Mouse (Mus musculus) 3134 (cell line): Measurements from ENCODE around the gene Gm13212.
"Not testable (repeated sequence)": the region's sequence is repeated elsewhere in the genome, so short reads cannot be mapped to it uniquely, and the experiment has no call there.

Experiments
- DNase-seq: peaks from one replicate; pipeline ENCODE4 v3.0.0-alpha.2; 2011; ENCODE audit warnings: low spot score; ENCODE audit not compliant: insufficient read length; ENCODE audit errors: extremely low read depth

Gm13212 gene

GRCm38 (mm10) chr4:145585078-145585477 lies at the start of gene Gm13212:
Gene Gm13212 (plus strand): TSS chr4:145585166.
- not testable (repeated sequence) for DNase-seq

- DNase-seq, result not testable (repeated sequence)
These were observed 41.1 kb upstream of the Gm13212 start for GRCm38 (mm10) chr4:145543861-145544260.

DNA sequence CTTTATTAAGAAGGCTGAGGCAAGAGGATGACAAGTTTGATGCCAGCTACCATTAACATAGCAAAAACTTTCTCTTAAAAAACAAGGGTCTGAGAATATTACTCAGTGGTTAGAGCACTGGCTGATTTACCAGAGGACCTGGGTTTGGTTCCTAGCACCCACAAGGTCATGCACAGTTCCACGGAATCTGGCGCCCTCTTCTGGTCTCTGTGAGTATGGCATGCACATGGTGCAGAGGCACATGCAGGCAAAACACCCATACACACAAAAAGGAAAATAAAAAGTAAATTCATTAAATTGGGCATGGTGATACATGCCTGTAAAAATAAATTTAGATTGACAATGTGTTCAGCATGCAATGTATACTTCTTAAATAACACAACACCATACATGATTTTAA lies 39.9 kb upstream of the Gm13212 start:
- DNase-seq, result not testable (repeated sequence)

GRCm38 (mm10) chr4:145545734-145546349 lies 39.1 kb upstream of the Gm13212 start:
- DNase-seq, result not testable (repeated sequence)

DNA sequence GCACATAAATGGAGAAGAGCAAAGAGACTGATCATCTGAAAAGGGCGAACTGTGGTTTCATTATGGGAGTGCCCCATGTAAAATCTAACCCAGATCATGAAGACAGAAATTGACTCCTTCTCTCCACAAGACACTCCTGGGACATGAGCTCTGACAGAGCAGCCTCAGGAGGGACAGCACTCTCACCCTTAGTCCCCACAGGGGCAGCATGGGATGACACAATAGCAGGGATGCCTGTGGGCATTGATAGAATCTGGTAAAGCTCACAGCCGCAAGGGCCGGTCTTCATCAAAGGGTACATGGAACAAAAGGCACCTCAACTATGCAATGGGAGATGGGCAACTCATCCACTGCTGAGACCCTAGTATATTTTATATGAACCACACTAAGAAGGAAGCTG lies 38.5 kb upstream of the Gm13212 start:
- not testable (repeated sequence) for DNase-seq

- DNase-seq, result no peak
These were observed 28.3 kb upstream of the Gm13212 start for GRCm38 (mm10) chr4:145556680-145557079.

GRCm38 (mm10) chr4:145559505-145560099 lies 25.4 kb upstream of the Gm13212 start:
- DNase-seq, result no peak

DNA sequence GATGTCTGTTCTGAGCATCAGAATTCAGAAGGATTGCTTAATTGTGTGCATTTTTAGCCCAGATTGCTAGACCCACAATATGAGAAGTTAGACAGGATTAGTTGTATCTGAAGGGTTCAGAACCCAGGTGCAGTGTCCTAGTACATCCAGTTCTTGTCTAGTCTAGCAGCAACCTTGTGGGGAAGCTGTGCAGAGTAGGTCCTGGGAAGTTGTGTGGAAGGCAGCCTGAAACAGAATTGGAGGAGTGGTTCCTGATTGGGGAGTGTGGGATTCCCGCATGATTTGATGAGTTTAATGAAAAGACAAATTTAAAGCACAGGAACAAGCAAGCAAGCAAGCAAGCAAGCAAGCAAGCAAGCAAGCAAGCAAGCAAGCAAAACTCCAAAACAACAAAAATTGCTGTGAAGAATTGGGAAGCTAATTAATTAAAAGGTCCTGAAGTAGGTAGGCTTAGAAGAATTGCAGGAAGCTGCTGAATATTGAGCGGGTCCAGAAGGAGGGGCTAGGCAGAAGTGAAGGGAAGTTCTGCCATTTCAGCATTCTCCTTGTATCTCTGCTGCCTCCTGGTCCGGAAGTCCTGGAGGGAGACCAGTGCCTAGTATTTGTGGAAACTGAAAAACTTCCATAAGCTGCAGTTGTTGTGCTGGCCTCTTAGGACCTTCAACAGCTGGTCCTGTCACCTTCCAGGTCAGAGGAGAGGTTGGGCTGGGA lies 20.7 kb upstream of the Gm13212 start:
- DNase-seq, result peak; percentile 15

- not testable (repeated sequence) for DNase-seq
These were observed 14.5 kb upstream of the Gm13212 start for GRCm38 (mm10) chr4:145570461-145570860.

- DNase-seq, result not testable (repeated sequence)
These were observed 8.3 kb upstream of the Gm13212 start for GRCm38 (mm10) chr4:145576623-145577022.

GRCm38 (mm10) chr4:145580333-145580732 lies 4.6 kb upstream of the Gm13212 start:
- not testable (repeated sequence) for DNase-seq

GRCm38 (mm10) chr4:145586046-145586445 lies 1.1 kb downstream of the Gm13212 start:
- not testable (repeated sequence) for DNase-seq

- DNase-seq, result not testable (repeated sequence)
These were observed 9.2 kb downstream of the Gm13212 start for GRCm38 (mm10) chr4:145594183-145594582.

GRCm38 (mm10) chr4:145594798-145595197 lies 9.8 kb downstream of the Gm13212 start:
- DNase-seq, result not testable (repeated sequence)

DNA sequence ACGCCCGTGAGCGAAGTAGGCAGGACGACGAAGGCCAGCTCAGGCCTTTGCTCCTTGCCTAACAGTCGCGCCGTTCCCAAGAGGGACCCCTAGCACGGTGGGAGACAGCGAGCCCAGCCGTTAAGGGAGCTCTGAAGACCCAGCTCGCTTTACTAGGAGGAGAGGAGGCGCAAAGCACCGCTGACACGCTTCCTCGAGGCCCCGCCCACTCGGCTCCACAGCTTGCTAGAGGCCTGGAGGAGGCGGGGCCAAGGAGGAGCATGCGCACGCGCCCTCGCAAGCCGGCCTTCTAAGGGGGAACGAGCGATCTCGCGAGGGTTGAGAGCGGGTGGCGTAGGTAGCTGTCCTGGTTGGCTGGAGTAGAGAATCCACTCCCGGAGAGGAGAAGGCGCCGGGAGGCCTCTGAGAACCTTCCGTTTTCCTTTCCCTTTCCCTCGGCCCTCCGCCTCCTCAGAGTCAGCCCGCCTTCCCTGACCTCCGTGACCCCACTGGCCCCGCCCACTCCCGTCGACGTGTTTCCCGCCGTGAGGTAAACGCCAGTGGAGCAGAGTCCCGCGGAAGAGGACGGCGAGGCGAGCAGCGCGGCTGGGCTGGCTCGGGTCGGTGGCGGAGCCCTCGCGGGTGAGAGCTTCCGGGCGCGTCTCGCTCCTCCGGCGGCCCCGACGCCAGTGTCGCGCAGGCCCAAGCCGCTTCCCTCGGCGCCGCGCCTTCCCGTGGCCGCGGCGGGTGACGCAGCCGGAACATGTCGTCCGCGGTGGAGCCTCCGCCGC lies 55.6 kb downstream of the Gm13212 start:
- DNase-seq, result peak; percentile 2

DNA sequence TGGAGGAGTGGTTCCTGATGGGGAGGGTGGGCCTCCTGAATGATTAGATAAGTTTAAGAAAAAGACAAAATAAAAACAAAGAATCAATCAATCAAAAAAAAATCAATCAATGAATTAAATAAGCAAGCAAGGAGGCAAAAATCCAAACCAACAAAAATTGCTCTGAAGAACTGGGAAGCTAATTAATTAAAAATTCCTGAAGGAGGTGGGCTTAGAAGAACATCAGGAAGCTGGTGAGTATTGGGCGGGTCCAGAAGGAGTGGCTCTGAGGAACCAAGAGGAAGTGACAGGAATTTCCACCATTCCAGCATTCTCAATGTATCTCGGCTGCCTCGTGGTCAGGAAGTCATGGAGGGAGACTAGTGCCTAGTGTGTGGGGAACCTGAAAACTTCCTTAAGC lies 85.4 kb downstream of the Gm13212 start, which contains the start of gene Zfp980:
Gene Zfp980 (plus strand): TSS at position 301 of the 400 bp plus-strand sequence.
- DNase-seq, result not testable (repeated sequence)

- not testable (repeated sequence) for DNase-seq
These were observed 89.4 kb downstream of the Gm13212 start for GRCm38 (mm10) chr4:145674286-145674780.
